Mouse (Mus musculus) liver, embryonic 14.5 days (tissue): Measurements from ENCODE around the gene Pik3ca.

Experiments
- CTCF ChIP-seq: IDR thresholded peaks from 2 replicates; pipeline ENCODE4 v1.5.1; 2016; ENCODE audit warnings: antibody characterized with exemption, low read depth, control low read depth
- EP300 ChIP-seq: IDR thresholded peaks from 2 replicates; pipeline ENCODE4 v1.6.1; 2016; ENCODE audit warnings: antibody characterized with exemption, low read depth

DNA sequence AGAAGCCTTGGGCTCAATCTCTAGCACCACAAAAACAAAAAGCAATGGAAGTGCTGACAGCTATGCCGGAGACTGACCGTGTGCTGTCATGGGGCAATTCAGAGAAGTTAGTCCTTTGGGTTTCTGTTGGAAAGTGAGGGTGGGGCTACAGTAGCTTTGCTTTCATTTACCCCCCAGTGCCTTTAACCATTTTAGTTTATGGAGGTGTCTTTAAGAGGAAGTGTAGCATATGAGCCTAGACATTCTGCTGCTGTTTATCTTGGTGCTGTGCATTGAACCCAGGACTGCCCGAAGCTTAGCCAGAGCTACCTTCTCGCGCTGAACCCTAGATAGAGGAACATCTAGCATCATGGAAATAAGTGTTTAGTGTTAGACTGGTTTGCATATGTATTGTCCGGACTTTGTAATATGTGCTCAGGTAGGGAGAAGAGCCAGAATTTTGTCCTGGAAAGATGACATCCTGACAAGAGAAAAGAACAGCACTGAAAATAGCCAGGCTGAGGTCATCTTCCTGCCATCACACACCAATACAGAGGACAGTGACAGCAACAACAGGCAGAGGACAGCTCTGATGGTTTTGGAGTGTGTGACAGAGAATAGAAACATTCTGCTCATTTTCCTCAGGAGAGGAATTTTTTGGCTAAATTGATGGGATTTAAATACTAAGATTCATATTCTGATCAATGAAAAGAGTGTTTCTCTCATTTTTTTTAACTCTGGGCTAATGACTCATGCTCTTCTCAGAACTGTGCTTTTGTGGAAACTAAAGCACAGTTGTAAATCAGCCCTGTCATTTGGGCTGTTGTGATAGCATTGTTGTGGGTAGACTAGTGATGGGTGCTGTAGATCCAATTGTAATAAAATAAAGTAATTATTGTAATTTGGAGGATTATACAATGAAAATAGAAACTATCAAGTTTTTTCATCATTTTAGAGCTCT, 23.9 kb downstream of the Pik3ca start:
- TF ChIP-seq CTCF (no peak), EP300 (no peak)
